In the genomic region with DNA sequence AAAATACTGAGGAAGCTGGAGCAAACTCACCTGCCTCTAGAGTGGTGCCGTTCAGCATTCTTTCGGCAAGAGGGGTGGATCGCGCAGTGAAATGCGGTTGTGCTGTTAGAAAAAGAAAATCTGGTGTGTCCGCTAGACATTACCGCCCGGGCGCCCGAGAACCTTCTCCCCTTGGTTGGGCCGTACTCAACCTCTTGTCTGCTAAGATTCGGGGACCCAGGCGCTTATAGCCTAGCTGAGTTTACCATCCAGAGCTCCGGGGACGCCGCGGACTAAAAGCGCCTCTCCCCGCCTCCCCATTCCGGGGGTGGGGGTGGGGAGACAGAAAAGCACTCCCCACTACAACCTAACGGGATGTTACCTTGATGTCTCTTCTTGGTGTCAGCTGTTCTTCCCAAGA, we compare ENCODE assay signal across 10 mouse cellular contexts. TPM values are rescaled to one million over a fixed set of nuclear protein-coding genes. Genes with fewer than 3 reads are reported as not detected.
DNase-seq lines count a peak whose midpoint lies in the region; ATAC-seq and TF ChIP-seq lines count a peak whose summit lies in the region.
"Had no signal": no experiment of that assay in that cellular context is flagged by ENCODE, and none has a peak within 500 bp of the region (broad histone marks: within the 10 kb centered on the region; RNA-seq: fewer than 3 reads in every experiment).

No protein-coding gene starts in this region.

- WGBS in kidney, embryonic 15.5 days, result 0% methylated on average over 20 of the region's 21 CpGs
- WGBS in embryonic facial prominence, embryonic 13.5 days, result under 1% methylated on average over 21 of the region's 21 CpGs
- 1% methylated on average over 21 of the region's 21 CpGs for WGBS in intestine, embryonic 15.5 days

- no peaks in the 10 kb centered on the region for H3K9me3 ChIP-seq in kidney, embryonic 15.5 days (replicated peaks)
- H3K9me3 ChIP-seq in embryonic facial prominence, embryonic 13.5 days, result no peaks in the 10 kb centered on the region
- H3K9me3 ChIP-seq in intestine, embryonic 15.5 days, result no peaks in the 10 kb centered on the region

- ATAC-seq in kidney, embryonic 15.5 days (replicated peaks; ENCODE audit: low FRiP score), result no peak
- no peak for ATAC-seq in embryonic facial prominence, embryonic 13.5 days (ENCODE audit: insufficient number of reproducible peaks, insufficient read depth, low FRiP score, low TSS enrichment, low read depth)
- no peak for ATAC-seq in intestine, embryonic 15.5 days

- H3K4me1 ChIP-seq in kidney, embryonic 15.5 days, result peaks cover 37% of the 10 kb centered on the region
- H3K4me1 ChIP-seq in embryonic facial prominence, embryonic 13.5 days, result peaks cover 35% of the 10 kb centered on the region
- peaks cover 24% of the 10 kb centered on the region for H3K4me1 ChIP-seq in intestine, embryonic 15.5 days (replicated peaks)

- H3K27ac ChIP-seq in kidney, embryonic 15.5 days, result no peak overlapping the region
- H3K27ac ChIP-seq in embryonic facial prominence, embryonic 13.5 days, result no peak overlapping the region
- H3K27ac ChIP-seq in intestine, embryonic 15.5 days, result no peak overlapping the region
- H3K27ac ChIP-seq in left cerebral cortex, adult 2 months, result no peak overlapping the region

- H3K36me3 ChIP-seq in kidney, embryonic 15.5 days, result peaks cover 14% of the 10 kb centered on the region
- H3K36me3 ChIP-seq in embryonic facial prominence, embryonic 13.5 days, result peaks cover 11% of the 10 kb centered on the region; the same call in 1 of the 2 replicates
- no peaks in the 10 kb centered on the region for H3K36me3 ChIP-seq in intestine, embryonic 15.5 days

- peak overlapping the region; percentile 14; the same call in 1 of the 2 replicates for H3K4me3 ChIP-seq in kidney, embryonic 15.5 days (replicated peaks)
- peak overlapping the region; percentile 17 for H3K4me3 ChIP-seq in embryonic facial prominence, embryonic 13.5 days
- H3K4me3 ChIP-seq in intestine, embryonic 15.5 days (replicated peaks), result no peak overlapping the region
- no peak overlapping the region for H3K4me3 ChIP-seq in left cerebral cortex, adult 2 months

- no peak overlapping the region for H3K9ac ChIP-seq in kidney, embryonic 15.5 days
- H3K9ac ChIP-seq in embryonic facial prominence, embryonic 13.5 days, result no peak overlapping the region
- H3K9ac ChIP-seq in intestine, embryonic 15.5 days, result no peak overlapping the region

- peak overlapping the region; percentile 43 for H3K4me2 ChIP-seq in kidney, embryonic 15.5 days
- peak overlapping the region; percentile 35 for H3K4me2 ChIP-seq in embryonic facial prominence, embryonic 13.5 days
- peak overlapping the region; percentile 24; the same call in 1 of the 2 replicates for H3K4me2 ChIP-seq in intestine, embryonic 15.5 days (replicated peaks)

- TF ChIP-seq CTCF in left cerebral cortex, adult 2 months (IDR thresholded peaks at IDR 0.05), result no peak

- no peak for DNase-seq in kidney, postnatal 10 days
- DNase-seq in neural tube, embryonic 10.5 days (ENCODE audit: extremely low spot score, low spot score), result peak; percentile 47
- DNase-seq in gastrocnemius, postnatal 4 days (ENCODE audit: low spot score in 2 of 2), result no peak
- DNase-seq in thymus, postnatal 25 days, result no peak
- DNase-seq in left cerebral cortex, adult 2 months (ENCODE audit: extremely low spot score in 1 of 2, low spot score in 2 of 2), result no peak
- DNase-seq: cerebellum, adult 18-20 months had no signal

- intact Hi-C loops in left cerebral cortex, adult 2 months (cut with DNase I), result no loop called here

- H3K27me3 ChIP-seq in kidney, embryonic 15.5 days, result peaks cover 92% of the 10 kb centered on the region
- peaks cover 92% of the 10 kb centered on the region for H3K27me3 ChIP-seq in embryonic facial prominence, embryonic 13.5 days
- peaks cover 69% of the 10 kb centered on the region for H3K27me3 ChIP-seq in intestine, embryonic 15.5 days (replicated peaks)

RNA-seq across cellular contexts. Expression of gene Lhx9, which starts 1.2 kb away (rescaled TPM):
- polyA plus RNA-seq in kidney, embryonic 15.5 days (2015; fragmentation: Nextera tagmentation; extraction: Ambion mirVana), result 0.33 and 0.38 TPM in 2 replicates
- polyA plus RNA-seq in embryonic facial prominence, embryonic 13.5 days (2015; fragmentation: Nextera tagmentation; extraction: Ambion mirVana), result 0.66 and 0.73 TPM in 2 replicates
- polyA plus RNA-seq in intestine, embryonic 15.5 days (2015; fragmentation: Nextera tagmentation; extraction: Ambion mirVana), result 0.15 and 0.20 TPM in 2 replicates
- total RNA-seq in gastrocnemius, postnatal 4 days (2021), result not detected
- 1 to 10 TPM in 1 of 2 experiments, under 1 TPM in 1; 0.48 to 1.2 TPM for total RNA-seq in left cerebral cortex, adult 2 months (2021)
- total RNA-seq: hematopoietic stem cell, adult 5-6 weeks had no signal

RNA-seq across cellular contexts. Expression of gene 2310009B15Rik, which starts 9.5 kb away (rescaled TPM):
- polyA plus RNA-seq in kidney, embryonic 15.5 days (2015; fragmentation: Nextera tagmentation; extraction: Ambion mirVana), result 42.3 and 44.7 TPM in 2 replicates
- polyA plus RNA-seq in embryonic facial prominence, embryonic 13.5 days (2015; fragmentation: Nextera tagmentation; extraction: Ambion mirVana), result 36.3 and 42.6 TPM in 2 replicates
- polyA plus RNA-seq in intestine, embryonic 15.5 days (2015; fragmentation: Nextera tagmentation; extraction: Ambion mirVana), result 38.1 and 38.9 TPM in 2 replicates
- 10 to 100 TPM; 19.9 to 24.1 TPM for total RNA-seq in gastrocnemius, postnatal 4 days (2021)
- total RNA-seq in left cerebral cortex, adult 2 months (2021), result 10 to 100 TPM; 13.0 to 14.5 TPM

Comparison
In these comparisons a context has a peak if more than half of its experiments do, and no peak if none do; other contexts are left out.
1. H3K4me3 ChIP-seq: peak in kidney, embryonic 15.5 days (single experiment) and embryonic facial prominence, embryonic 13.5 days (single experiment); none in intestine, embryonic 15.5 days (single experiment) and left cerebral cortex, adult 2 months (single experiment).
2. Peak in every context shown above with its lines, with median percentiles within 50 percentile points of each other: H3K4me2 ChIP-seq.